Mouse (Mus musculus): ENCODE data around the gene Nectin2. TPM values are rescaled to one million over a fixed set of nuclear protein-coding genes. Genes with fewer than 3 reads are reported as not detected.

Gene Nectin2
- polyA plus RNA-seq, 1 experiment, result 38.3 TPM

- Histone ChIP-seq H3K27ac (replicated peaks; ENCODE audit: low read depth, low read length) (peak overlapping the region; percentile 71), H3K4me1 (ENCODE audit: control insufficient read depth, insufficient read depth, insufficient read length, low read length) (no peaks in the 10 kb centered on the region), H3K4me3 (ENCODE audit: insufficient read depth, low read depth, low read length) (peak overlapping the region; percentile 78)
Measured at GRCm38 (mm10) chr7:19714836-19715235, 35.4 kb downstream of the Nectin2 start.

DNA sequence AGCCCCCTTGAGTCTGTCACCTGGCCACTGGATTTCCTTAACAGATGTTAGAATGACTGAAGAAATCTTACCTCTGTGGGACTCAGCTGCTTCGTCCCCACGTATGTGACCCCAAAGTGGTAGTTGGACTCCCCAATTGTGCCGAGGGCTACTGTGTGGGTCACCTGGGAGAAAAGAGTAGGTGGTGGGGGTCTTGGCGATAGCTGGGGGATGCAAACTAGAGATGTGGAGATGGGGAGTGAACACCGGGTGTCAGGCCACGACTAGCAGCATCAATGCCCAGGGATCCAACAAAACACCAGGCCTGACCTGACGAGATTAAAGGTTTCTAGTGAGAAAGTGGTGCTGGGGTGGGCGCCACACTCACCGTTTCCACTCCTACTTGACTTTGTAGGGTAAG is 36.7 kb downstream of the Nectin2 start:
- Histone ChIP-seq H3K4me1 (ENCODE audit: control insufficient read depth, insufficient read depth, insufficient read length, low read length) (no peaks in the 10 kb centered on the region), H3K27ac (replicated peaks; ENCODE audit: low read depth, low read length) (no peak overlapping the region), H3K4me3 (ENCODE audit: insufficient read depth, low read depth, low read length) (peak overlapping the region; percentile 78; the same call in 1 of the 2 replicates)

GRCm38 (mm10) chr7:19713196-19713595 is 37.1 kb downstream of the Nectin2 start:
- H3K27ac ChIP-seq (replicated peaks; ENCODE audit: low read depth, low read length), result no peak overlapping the region
- H3K4me3 ChIP-seq (ENCODE audit: insufficient read depth, low read depth, low read length), result no peak overlapping the region
- H3K4me1 ChIP-seq (ENCODE audit: control insufficient read depth, insufficient read depth, insufficient read length, low read length), result no peaks in the 10 kb centered on the region

DNA sequence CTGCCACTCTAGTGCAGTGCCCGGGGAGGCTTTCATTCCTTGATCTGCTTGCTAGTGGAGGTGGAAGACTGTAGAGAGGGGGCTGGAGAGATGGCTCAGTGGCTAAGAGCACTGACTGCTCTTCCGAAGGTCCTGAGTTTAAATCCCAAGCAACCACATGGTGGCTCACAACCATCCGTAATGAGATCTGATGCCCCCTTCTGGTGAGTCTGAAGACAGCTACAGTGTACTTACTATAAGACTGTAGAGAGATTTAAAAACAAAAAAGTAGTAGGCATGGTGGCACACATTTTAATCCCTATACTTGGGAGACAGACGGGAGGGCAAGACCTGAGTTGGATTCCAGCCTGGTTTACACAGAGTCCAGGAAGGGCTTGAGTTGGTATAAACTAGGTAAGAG is 37.9 kb downstream of the Nectin2 start:
- Histone ChIP-seq H3K4me3 (ENCODE audit: insufficient read depth, low read depth, low read length) (no peak overlapping the region), H3K4me1 (ENCODE audit: control insufficient read depth, insufficient read depth, insufficient read length, low read length) (no peaks in the 10 kb centered on the region), H3K27ac (replicated peaks; ENCODE audit: low read depth, low read length) (no peak overlapping the region)

DNA sequence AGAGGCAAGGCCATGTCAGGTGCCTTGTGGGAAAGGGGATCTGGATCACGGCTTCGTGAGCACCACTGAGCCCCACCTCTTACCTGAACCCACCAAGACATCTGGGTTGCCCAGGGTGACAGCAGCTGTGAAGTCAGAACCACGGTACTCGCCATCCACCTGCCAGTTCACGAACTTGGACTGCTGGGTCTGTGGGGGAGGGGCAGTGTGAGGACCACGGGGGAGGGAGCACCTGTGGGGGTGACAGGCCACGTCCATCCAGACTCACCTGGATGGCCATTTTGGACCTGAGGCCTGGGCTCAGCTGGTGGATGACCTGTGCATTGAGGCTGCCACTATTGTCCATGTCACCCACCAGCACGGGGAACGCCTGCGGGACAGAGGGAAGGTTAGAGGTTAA is 39.6 kb downstream of the Nectin2 start:
- no peak overlapping the region for H3K4me3 ChIP-seq (ENCODE audit: insufficient read depth, low read depth, low read length)
- H3K4me1 ChIP-seq (ENCODE audit: control insufficient read depth, insufficient read depth, insufficient read length, low read length), result no peaks in the 10 kb centered on the region
- no peak overlapping the region for H3K27ac ChIP-seq (replicated peaks; ENCODE audit: low read depth, low read length)

GRCm38 (mm10) chr7:19705271-19705670 is 45.0 kb downstream of the Nectin2 start:
- H3K27ac ChIP-seq (replicated peaks; ENCODE audit: low read depth, low read length), result no peak overlapping the region
- peaks cover 14% of the 10 kb centered on the region for H3K4me1 ChIP-seq (ENCODE audit: control insufficient read depth, insufficient read depth, insufficient read length, low read length)
- no peak overlapping the region for H3K4me3 ChIP-seq (ENCODE audit: insufficient read depth, low read depth, low read length)

GRCm38 (mm10) chr7:19704475-19704874 is 45.8 kb downstream of the Nectin2 start:
- no peak overlapping the region for H3K27ac ChIP-seq (replicated peaks; ENCODE audit: low read depth, low read length)
- H3K4me3 ChIP-seq (ENCODE audit: insufficient read depth, low read depth, low read length), result no peak overlapping the region
- peaks cover 22% of the 10 kb centered on the region for H3K4me1 ChIP-seq (ENCODE audit: control insufficient read depth, insufficient read depth, insufficient read length, low read length)

- Histone ChIP-seq H3K4me1 (ENCODE audit: control insufficient read depth, insufficient read depth, insufficient read length, low read length) (peaks cover 25% of the 10 kb centered on the region), H3K4me3 (ENCODE audit: insufficient read depth, low read depth, low read length) (no peak overlapping the region), H3K27ac (replicated peaks; ENCODE audit: low read depth, low read length) (peak overlapping the region; percentile 77)
Measured at GRCm38 (mm10) chr7:19702859-19703555, 47.3 kb downstream of the Nectin2 start.

DNA sequence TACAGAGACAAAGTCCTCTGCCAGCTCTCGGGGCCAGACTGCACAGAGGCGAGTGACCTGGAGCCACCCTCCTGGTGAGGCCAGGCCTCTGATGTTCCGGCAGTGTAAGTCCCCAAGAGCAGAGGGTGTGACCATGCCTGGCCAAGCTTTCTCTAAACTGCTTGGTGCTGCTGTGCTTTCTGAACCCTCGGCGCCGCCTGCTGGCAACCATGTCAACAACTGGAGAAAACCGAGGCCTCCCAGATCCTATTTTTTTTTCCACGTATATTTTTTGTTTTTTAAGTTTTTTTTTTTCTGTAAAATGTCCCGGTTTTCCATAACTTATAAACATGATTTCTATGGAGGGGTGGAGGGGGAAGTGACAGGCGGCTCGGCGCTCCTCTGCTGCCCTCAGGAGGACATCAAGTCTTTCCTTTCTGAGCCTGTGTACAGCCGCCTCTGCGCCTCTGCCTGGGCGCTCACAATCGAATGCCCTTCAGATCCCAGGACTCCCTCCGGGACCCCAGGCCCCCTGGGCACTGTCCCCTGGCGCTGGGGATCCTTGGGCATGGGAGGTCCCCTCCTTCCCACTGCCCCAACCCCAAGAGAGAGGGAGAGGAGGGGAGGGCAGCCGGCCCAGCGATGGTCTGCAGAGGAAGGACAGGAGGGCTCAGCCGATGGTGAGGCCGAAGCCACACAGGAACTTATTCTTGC is 49.1 kb downstream of the Nectin2 start:
- peak overlapping the region; percentile 6; the same call in 1 of the 2 replicates for H3K4me3 ChIP-seq (ENCODE audit: insufficient read depth, low read depth, low read length)
- peak overlapping the region; percentile 77 for H3K27ac ChIP-seq (replicated peaks; ENCODE audit: low read depth, low read length)
- peaks cover 25% of the 10 kb centered on the region for H3K4me1 ChIP-seq (ENCODE audit: control insufficient read depth, insufficient read depth, insufficient read length, low read length)

DNA sequence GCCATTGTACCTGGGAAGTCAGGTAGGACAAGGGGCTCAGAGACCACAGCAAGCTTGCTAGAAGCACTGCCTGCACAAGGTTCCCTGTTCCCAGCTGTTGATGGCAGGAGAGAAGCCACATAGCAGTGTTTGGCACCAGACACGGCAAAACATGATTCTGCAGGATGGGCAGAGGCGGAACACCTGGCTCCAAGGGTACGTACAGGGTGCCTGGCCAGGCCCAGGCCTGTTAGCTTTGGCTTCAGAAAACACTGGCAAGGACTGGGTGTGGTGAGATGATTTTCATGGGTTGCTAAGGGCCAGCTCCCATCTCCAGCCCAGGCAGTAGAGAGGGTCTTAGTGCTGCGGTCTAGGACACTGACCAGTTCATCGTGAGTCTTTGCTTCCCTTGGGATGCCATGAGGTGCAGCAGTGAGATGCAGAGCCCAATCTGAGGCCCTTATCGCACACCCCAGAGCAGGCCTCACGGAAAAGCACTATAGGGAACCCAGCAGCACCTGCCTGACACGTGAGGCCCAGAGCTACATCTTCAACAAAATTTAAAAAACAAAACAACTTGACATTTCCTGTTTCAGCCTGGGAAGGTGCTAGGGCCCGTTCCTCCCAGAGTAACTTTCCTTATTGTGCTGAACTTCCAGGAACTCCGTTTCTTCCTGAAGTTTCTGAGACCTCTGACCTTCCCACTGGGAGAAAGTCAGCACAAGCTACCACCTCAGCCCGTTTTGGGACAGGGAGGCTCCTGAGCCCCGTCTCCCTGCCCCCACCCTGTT is 49.8 kb downstream of the Nectin2 start:
- peaks cover 25% of the 10 kb centered on the region for H3K4me1 ChIP-seq (ENCODE audit: control insufficient read depth, insufficient read depth, insufficient read length, low read length)
- peak overlapping the region; percentile 77 for H3K27ac ChIP-seq (replicated peaks; ENCODE audit: low read depth, low read length)
- no peak overlapping the region for H3K4me3 ChIP-seq (ENCODE audit: insufficient read depth, low read depth, low read length)

- Histone ChIP-seq H3K4me1 (ENCODE audit: control insufficient read depth, insufficient read depth, insufficient read length, low read length) (peaks cover 31% of the 10 kb centered on the region), H3K27ac (replicated peaks; ENCODE audit: low read depth, low read length) (peak overlapping the region; percentile 90)
Measured at GRCm38 (mm10) chr7:19699827-19700148, 50.5 kb downstream of the Nectin2 start.

DNA sequence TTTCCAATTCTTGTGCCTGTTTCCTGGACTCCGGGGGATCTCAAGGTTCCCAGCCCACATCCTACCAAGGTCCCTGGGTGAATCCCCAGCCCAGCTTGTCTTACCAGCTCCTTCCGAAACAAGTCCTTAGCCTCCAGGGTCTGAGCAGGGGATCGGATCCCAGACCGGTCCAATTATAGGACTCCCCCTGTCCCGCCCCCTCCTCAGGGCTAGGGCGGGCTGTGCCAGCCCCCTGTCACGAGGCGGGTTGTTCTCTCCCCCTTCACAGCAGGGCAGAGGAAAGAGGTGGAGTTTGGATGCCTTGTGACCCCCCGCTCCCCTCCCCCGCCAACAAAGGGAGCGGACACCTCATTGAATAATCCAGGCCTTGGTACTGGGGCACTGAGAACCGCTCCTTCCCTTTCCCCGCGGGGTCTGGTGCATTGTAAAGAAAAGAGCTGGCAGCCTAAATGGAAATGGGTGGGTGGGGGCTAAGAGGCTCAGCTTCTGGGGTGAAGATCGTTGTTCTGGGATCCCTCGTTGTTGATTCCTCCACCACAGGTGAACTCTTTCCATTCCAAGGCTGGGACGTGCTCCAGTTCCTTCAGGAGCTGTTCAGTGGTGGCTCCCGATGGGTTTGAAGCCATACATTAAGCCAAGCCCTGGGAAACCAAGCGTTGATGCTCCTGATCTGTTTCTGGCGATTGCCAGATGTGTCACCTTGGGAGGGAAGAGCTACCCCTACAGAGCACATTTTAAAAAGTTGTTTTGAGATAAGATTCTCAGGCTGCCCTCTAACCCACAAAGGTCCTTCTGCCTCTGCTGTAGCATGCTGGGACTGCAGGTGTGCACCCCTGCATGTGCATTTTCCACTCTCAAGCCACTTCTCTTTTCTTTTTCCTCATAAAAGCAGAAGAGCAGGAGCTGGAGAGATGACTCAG is 51.1 kb downstream of the Nectin2 start, which contains the start of gene Apoe:
Gene Apoe, minus strand, starts transcription at position 282 of the 920 bp plus-strand sequence.
- H3K4me1 ChIP-seq (ENCODE audit: control insufficient read depth, insufficient read depth, insufficient read length, low read length), result peaks cover 33% of the 10 kb centered on the region
- H3K27ac ChIP-seq (replicated peaks; ENCODE audit: low read depth, low read length), result peak within 1 kb of the TSS; percentile 90
- H3K4me3 ChIP-seq (ENCODE audit: insufficient read depth, low read depth, low read length), result peak within 1 kb of the TSS; percentile 64

More at GRCm38 (mm10) chr7:19699827-19700148, 50.5 kb downstream of the Nectin2 start:
- no peak overlapping the region for H3K4me3 ChIP-seq (ENCODE audit: insufficient read depth, low read depth, low read length)

GRCm38 (mm10) chr7:19697949-19698906 is 52.1 kb downstream of the Nectin2 start:
- H3K4me3 ChIP-seq (ENCODE audit: insufficient read depth, low read depth, low read length), result peak overlapping the region; percentile 64
- H3K27ac ChIP-seq (replicated peaks; ENCODE audit: low read depth, low read length), result peak overlapping the region; percentile 90
- peaks cover 37% of the 10 kb centered on the region for H3K4me1 ChIP-seq (ENCODE audit: control insufficient read depth, insufficient read depth, insufficient read length, low read length)
